Mouse (Mus musculus): ENCODE results near the gene Naa25. TPM values are rescaled to one million over a fixed set of nuclear protein-coding genes. Genes with fewer than 3 reads are reported as not detected.

Naa25 gene
- total RNA-seq, 2 experiments from 2014 or later = 39.4 to 41.2 TPM

DNA sequence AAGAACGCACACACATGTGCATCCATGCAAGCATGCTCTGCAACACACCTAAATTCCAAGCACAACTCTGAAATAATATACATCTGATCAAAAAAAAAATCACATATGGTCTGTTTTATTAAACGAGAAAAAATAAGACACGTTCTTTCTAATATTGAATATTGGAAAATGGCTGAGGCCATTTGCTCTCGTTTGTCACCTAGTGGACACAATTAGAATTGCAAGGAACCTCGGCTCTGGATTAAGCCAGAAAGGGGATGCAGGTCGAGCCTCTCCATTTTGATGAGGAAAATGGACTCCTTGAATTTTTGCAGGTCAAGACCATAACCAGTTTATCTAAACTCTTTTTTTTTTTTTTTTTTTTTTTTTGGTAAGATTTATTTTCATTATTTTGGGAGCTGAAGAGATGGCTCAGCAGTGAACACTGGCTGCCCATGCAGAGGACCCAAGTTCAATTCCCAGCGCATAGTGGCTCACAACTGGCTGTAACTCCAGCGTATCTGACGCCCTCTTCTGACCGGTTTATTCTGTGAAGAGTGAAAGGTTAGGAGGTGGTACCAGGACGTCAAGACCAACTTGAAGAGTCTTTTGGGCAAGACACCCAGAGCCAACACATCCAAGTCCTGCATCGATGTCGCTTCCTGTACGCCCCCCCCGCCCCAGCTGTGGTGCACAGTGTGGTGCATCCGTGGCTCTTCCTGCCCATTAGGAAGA, 4.9 kb upstream of the Naa25 start:
- DNase-seq (ENCODE audit: extremely low spot score in 1 of 2, low spot score in 1 of 2) = peak in 1 of 2 experiments; percentile 46

DNA sequence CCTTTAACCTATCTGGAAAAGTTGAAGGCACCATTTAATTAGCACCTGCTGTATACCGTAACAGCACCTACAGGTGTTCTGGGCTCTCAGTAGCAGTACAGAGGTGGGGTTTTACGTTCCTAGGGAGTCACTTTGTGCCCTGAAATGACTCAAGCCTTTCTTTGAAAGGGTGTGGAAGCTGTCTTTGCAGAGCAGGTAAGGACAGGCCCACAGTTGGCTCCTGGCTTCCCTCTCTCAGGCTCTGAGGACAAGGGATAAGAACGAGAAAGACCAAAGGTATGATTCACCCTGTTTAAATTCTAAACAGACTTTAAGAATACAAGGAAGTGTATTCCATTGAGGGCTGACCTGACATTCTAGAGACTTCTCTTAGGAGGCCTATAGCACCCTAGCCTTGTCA, 4.3 kb upstream of the Naa25 start:
- no peak for DNase-seq (ENCODE audit: extremely low spot score in 1 of 2, low spot score in 1 of 2)

GRCm38 (mm10) chr5:121395621-121396020, 2.1 kb upstream of the Naa25 start:
- no peak for DNase-seq (ENCODE audit: extremely low spot score in 1 of 2, low spot score in 1 of 2)

DNA sequence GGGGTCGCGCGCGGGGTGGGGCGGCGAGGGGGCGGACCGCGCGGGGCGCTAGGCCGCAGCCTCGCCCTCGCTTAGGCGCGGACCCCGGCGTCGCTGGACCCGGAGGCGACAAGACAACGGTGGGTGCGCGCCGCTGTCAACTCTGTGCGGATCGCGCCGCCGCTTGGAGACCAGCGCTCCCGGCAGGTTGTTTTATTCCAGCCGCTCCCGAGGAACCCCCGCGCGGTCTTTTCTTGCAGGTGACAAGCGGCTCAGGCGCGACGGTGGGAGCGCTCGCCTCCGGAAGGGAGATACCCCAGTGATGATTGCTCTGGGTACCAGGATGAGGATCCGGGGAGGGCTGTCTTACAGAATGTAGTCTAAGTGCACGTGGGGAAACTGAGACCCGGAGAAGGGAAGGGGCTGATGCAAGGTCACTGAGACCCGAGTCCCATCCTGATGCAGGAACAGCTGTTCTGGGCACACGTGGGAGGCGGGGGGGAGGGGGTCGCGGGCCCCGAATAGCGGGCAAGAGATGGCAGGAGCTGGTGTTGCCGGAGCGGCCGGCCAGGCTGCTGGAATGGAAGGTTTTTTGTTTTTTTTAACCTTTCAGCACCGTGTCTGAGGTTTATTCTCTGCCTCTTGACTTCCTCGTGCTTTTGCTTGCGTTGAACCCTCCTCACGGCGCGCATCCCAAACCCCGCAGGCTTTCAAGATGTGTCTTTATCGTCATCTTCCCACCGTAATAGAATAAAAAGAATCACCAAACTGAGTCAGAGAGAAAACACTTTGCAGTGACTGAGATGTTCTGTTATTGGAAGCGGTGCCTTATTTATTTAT, 619 bp downstream of the Naa25 start:
- peak in 1 of 2 experiments; percentile 38 for DNase-seq (ENCODE audit: extremely low spot score in 1 of 2, low spot score in 1 of 2)

GRCm38 (mm10) chr5:121398965-121399462, 1.3 kb downstream of the Naa25 start:
- DNase-seq (ENCODE audit: extremely low spot score in 1 of 2, low spot score in 1 of 2) = no peak

DNA sequence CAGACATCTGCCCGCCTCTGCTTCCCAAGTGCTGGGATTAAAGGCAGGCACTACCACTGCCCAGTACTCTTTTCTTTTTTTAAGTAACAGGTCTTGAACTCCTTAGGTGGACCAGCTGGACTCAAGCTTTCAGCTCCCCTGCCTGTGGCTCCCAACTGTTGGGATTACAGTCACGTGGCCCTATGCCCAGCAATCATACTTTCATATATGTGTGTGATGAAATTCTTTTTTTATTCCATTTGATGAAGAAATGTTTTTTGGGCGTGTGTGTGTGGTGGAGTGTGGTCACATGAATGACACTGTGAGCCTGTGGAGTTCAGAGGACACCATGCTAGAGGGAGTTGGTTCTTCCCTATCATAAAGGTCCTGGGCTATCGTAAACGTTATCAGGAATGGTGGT, 1.8 kb downstream of the Naa25 start:
- no peak for DNase-seq (ENCODE audit: extremely low spot score in 1 of 2, low spot score in 1 of 2)

DNA sequence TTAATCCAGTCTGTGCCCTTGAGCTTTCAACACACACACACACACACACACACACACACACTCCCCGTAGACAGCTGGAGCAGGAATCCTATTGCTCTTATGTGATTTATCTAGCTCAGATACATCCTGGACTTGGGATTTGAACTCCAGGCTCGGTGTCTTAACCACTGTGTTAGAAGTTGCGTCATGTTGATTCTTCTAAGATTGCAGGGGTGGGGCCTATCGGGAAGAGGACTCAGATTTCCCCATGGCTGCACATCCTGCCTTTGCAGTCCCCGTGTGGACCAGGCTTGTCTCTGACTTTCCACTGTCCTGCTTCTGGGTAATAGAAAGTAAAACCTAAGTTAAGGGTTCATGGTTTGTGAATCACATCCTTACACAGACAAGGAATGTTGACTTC, 2.3 kb downstream of the Naa25 start:
- DNase-seq (ENCODE audit: extremely low spot score in 1 of 2, low spot score in 1 of 2) = no peak

GRCm38 (mm10) chr5:121400849-121401248, 3.1 kb downstream of the Naa25 start:
- no peak for DNase-seq (ENCODE audit: extremely low spot score in 1 of 2, low spot score in 1 of 2)

GRCm38 (mm10) chr5:121407856-121408255, 10.1 kb downstream of the Naa25 start:
- no peak for DNase-seq (ENCODE audit: extremely low spot score in 1 of 2, low spot score in 1 of 2)

DNA sequence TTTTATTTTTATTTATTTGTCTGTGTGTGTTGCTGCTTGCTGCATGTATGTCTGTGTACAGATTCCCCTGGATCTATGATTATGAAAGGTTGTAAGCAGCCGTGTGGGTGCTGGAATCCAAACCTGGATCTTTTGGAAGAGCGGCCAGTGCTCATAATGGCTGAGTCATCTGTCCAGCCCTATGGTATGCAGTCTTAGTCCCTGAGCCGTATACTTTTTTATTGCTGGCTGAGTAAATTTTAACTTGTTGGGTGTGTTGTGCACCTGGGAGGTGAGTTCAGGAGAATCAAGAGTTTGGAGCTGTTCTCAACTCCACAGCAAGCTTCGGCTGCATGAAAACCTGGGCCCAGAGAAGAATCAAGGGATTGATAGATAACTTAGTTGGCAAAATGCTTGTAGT, 13.2 kb downstream of the Naa25 start:
- DNase-seq (ENCODE audit: extremely low spot score in 1 of 2, low spot score in 1 of 2) = no peak

DNA sequence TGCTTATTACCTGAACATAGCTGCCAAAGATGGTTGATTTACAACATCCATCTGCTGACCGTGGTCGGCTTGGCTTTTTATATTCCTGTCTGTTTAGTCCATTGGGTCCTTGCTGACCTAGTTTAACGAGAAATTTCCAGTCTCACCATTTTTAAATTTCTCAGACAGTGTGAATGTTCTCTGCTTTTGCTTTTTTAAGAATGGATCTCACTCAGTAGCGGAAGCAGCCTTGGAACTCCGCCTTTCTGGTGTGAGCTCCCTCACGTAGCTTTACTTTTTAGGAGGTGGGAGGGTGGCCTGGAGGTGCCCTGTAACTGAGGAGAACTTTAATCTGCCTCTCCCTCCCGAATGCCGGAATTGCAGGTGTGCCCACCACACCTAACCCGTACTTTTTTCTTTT, 23.0 kb downstream of the Naa25 start:
- no peak for DNase-seq (ENCODE audit: extremely low spot score in 1 of 2, low spot score in 1 of 2)

DNA sequence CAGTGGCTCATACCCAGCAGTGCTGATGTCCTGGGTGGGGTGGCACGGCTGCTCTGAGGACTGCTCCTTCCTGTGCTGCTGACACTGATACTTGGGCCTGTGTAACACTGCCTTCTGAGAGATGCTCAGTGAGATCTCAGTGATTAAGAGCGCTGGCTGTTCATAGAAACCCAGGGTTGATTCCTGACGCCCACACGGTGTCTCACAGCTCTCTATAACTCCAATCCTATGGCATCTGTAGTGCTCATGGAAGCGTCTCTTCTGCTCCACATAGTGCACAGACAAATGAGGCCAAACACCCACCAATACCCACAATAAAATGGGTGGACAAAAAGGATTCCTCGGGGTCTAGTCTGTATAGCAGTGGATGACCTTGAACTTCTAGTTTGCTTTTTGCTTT, 25.1 kb downstream of the Naa25 start:
- no peak for DNase-seq (ENCODE audit: extremely low spot score in 1 of 2, low spot score in 1 of 2)

DNA sequence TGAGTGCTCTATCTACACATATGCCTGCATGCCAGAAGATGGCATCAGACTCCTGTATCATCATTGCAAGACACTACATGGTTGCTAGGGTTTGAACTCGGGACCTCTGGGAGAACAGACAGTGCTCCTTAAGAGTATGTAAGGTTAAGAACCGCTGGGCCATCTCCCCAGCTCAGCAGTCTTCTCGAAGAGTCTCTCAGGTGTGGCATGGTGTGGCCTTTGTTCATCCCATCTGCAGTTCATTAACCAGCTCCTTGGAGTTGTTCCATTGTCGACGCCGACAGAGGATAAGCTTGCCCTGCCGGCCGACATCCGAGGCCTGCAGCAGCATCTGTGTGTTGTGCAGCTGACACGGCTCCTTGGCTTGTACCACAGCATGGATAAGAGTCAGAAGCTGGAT, 25.6 kb downstream of the Naa25 start:
- DNase-seq (ENCODE audit: extremely low spot score in 1 of 2, low spot score in 1 of 2) = no peak

GRCm38 (mm10) chr5:121428954-121429353, 31.2 kb downstream of the Naa25 start:
- DNase-seq (ENCODE audit: extremely low spot score in 1 of 2, low spot score in 1 of 2) = no peak

DNA sequence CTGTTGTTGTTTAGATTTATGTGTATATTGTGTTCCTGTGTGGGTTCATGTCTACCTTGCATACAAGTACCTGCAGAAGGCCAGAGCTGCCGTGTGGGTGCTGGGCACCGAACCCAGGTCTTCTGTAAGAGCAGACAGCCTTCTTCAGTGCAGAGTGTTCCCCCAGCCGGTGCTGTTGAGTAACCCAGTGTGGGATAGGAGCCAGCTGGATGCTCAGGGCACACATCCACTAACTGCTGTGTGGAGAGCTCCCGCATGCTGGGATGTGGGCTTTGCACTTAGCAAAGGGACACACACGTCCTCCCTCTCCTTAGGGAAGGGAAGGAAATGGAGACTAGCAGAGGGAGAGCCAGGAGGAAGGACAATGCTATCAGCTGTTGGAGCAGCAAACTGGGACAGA, 40.4 kb downstream of the Naa25 start:
- DNase-seq (ENCODE audit: extremely low spot score in 1 of 2, low spot score in 1 of 2) = no peak

GRCm38 (mm10) chr5:121438756-121439155, 41.0 kb downstream of the Naa25 start:
- DNase-seq (ENCODE audit: extremely low spot score in 1 of 2, low spot score in 1 of 2) = no peak

DNA sequence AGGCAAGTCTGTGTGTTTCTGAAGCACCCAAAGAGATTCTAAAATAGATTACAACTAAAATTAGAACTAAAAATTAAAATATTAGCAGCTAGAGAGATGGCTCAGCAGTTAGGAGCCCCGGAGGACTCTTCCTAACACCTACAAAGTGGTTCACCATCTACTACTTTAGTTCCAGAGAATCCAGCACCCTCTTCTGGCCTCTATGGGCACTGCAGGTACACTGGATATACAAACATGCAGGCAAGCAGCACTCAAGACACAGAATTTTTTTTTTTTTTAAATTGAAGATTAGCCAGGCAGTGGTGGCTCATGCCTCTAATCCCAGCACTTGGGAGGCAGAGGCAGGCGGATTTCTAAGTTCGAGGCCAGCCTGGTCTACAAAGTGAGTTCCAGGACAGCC, 45.8 kb downstream of the Naa25 start:
- DNase-seq (ENCODE audit: extremely low spot score in 1 of 2, low spot score in 1 of 2) = peak in 1 of 2 experiments; percentile 56

DNA sequence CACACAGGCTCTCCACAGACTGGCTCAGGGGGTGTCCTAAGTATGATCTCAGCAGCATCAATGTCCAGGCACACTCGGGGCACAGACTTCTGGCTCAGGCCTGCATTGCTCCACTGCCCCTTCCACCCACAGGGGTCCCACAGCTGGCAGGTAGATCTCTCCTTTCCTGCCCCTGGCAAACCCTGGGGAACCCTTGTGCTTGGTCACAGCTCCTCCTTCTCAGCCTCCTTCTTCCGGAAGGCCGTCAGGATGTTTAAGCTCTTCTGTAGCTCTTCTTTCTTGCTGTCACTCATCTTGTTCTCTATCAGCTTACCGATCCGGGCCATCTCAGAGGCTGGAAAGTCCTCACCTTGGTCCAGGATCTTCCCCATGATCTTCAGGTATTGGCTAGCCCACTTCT, 47.1 kb downstream of the Naa25 start:
- DNase-seq (ENCODE audit: extremely low spot score in 1 of 2, low spot score in 1 of 2) = no peak

DNA sequence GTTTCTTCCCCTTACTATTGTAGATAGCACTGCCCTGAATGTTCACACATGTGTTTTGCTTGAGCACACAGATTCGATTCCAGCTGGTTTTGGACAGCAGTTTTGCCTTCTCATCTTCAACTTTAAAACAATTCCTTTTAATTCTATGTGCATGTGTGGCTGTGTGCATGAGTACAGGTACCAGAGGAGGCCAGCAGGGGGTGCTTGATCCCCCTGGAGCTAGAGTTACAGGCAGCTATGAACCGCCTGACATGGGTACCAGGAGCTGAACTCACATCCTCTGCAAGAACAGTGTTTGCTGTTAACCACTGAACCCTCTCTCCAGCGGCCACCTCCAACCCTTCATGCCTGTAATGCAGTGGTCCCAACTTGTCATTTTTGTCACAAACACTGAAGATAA, 50.7 kb downstream of the Naa25 start:
- no peak for DNase-seq (ENCODE audit: extremely low spot score in 1 of 2, low spot score in 1 of 2)

GRCm38 (mm10) chr5:121449976-121450375, 52.2 kb downstream of the Naa25 start:
- DNase-seq (ENCODE audit: extremely low spot score in 1 of 2, low spot score in 1 of 2) = peak in 1 of 2 experiments; percentile 45

DNA sequence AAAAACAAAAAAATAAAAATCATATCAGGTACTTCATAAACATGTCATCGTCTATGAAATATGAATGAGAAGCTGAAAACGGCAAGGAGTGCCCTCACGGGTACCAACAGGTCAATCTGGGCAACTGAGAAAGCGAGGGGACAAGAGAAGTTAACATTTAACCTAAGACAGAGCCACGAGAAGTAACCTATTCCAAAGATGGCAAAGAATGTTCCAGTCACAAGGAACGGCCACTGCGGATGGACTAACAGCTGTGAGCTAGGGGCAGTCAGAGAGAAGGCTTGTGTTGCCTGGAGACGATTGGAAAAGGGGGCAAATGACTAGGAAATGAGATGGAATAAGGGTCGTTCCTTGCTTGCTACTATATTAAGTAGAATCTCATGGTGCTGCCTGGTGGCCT, 52.7 kb downstream of the Naa25 start:
- no peak for DNase-seq (ENCODE audit: extremely low spot score in 1 of 2, low spot score in 1 of 2)

- DNase-seq (ENCODE audit: extremely low spot score in 1 of 2, low spot score in 1 of 2) = no peak
Measured at GRCm38 (mm10) chr5:121451203-121451602, 53.5 kb downstream of the Naa25 start.

All from layer of hippocampus, postnatal 25 days (tissue).